Mouse (Mus musculus): ENCODE results near the gene Agxt. TPM values are rescaled to one million over a fixed set of nuclear protein-coding genes. Genes with fewer than 3 reads are reported as not detected.
A peak's percentile ranks its signal among the peaks of the same experiment; 100 is the strongest.

Agxt gene
- polyA plus RNA-seq, 1 experiment from 2014 or later = not detected

GRCm38 (mm10) chr1:93118816-93119215 lies 16.2 kb upstream of the Agxt start:
- Histone ChIP-seq H3K4me2 (ENCODE audit: low read depth, low read length) (no peak overlapping the region), H3K27ac (ENCODE audit: low read length) (no peak overlapping the region), H3K4me3 (ENCODE audit: low read length) (no peak overlapping the region), H3K27me3 (ENCODE audit: control insufficient read depth, insufficient read depth, low read depth, low read length) (no peaks in the 10 kb centered on the region), H3K36me3 (ENCODE audit: control insufficient read depth, insufficient read depth, low read length) (no peaks in the 10 kb centered on the region), H3K4me1 (replicated peaks; ENCODE audit: control insufficient read depth, insufficient read depth, low read length) (peaks cover 8% of the 10 kb centered on the region), H3K9me3 (ENCODE audit: control insufficient read depth, low read length) (no peaks in the 10 kb centered on the region), H3K9ac (ENCODE audit: low read length) (no peak overlapping the region)
- ATAC-seq (ENCODE audit: low read depth) = no peak
- WGBS = 43% methylated on average over 4 of the region's 4 CpGs

GRCm38 (mm10) chr1:93123179-93123854 lies 11.7 kb upstream of the Agxt start:
- H3K36me3 ChIP-seq (ENCODE audit: control insufficient read depth, insufficient read depth, low read length) = no peaks in the 10 kb centered on the region
- 55% methylated on average over 11 of the region's 11 CpGs for WGBS
- no peak overlapping the region for H3K27ac ChIP-seq (ENCODE audit: low read length)
- H3K9ac ChIP-seq (ENCODE audit: low read length) = no peak overlapping the region
- no peaks in the 10 kb centered on the region for H3K27me3 ChIP-seq (ENCODE audit: control insufficient read depth, insufficient read depth, low read depth, low read length)
- H3K4me2 ChIP-seq (ENCODE audit: low read depth, low read length) = no peak overlapping the region
- H3K9me3 ChIP-seq (ENCODE audit: control insufficient read depth, low read length) = no peaks in the 10 kb centered on the region
- no peaks in the 10 kb centered on the region; the same call in 1 of the 2 replicates for H3K4me1 ChIP-seq (replicated peaks; ENCODE audit: control insufficient read depth, insufficient read depth, low read length)
- no peak overlapping the region for H3K4me3 ChIP-seq (ENCODE audit: low read length)
- ATAC-seq (ENCODE audit: low read depth) = peak; percentile 55

DNA sequence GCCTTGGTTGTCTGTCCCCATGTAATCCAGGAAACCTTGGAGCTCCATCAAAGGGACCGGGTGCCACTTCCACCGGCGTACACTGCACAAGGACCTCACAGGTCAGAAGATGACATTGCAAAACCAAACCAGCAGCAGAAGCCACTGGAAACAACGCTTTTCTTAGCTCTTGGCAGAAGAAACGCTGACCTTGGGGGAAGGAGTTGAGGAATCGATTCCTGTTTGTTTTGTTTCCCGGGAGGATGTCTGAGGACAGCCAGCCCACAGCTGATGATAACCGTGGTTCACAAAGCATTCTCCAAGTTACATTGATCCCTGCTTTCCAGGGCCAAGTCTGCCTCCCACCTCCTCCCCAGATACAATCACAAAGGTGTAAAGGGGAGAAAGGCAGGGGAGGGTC lies 11.0 kb upstream of the Agxt start:
- Histone ChIP-seq H3K4me3 (ENCODE audit: low read length) (no peak overlapping the region), H3K4me1 (replicated peaks; ENCODE audit: control insufficient read depth, insufficient read depth, low read length) (no peaks in the 10 kb centered on the region; the same call in 1 of the 2 replicates), H3K27ac (ENCODE audit: low read length) (no peak overlapping the region), H3K9me3 (ENCODE audit: control insufficient read depth, low read length) (no peaks in the 10 kb centered on the region), H3K27me3 (ENCODE audit: control insufficient read depth, insufficient read depth, low read depth, low read length) (no peaks in the 10 kb centered on the region), H3K9ac (ENCODE audit: low read length) (no peak overlapping the region), H3K36me3 (ENCODE audit: control insufficient read depth, insufficient read depth, low read length) (no peaks in the 10 kb centered on the region), H3K4me2 (ENCODE audit: low read depth, low read length) (no peak overlapping the region)
- ATAC-seq (ENCODE audit: low read depth) = no peak
- 43% methylated on average over 8 of the region's 8 CpGs for WGBS

DNA sequence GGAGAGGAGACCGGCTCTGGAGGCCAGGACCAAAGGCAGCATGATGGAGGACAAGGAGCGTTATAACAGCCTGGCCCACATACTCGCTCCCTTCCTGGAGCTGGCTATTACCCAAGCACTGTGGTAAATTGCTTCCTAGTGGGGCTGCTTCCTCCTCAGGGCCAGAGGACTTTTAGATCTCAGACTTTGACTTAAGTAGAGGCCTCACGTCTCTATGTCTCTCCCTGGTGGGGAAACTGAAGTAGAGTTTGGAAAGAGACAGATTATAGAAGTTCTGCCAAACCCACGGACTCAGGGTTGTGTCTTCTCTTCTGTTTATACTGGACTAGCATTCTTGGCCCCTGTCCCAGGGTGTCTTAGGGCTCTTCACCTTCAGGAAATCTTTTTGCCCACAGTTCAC lies 9.8 kb upstream of the Agxt start:
- H3K36me3 ChIP-seq (ENCODE audit: control insufficient read depth, insufficient read depth, low read length) = no peaks in the 10 kb centered on the region
- no peaks in the 10 kb centered on the region for H3K27me3 ChIP-seq (ENCODE audit: control insufficient read depth, insufficient read depth, low read depth, low read length)
- peak; percentile 16; the same call in 1 of the 2 replicates for ATAC-seq (ENCODE audit: low read depth)
- no peak overlapping the region for H3K4me2 ChIP-seq (ENCODE audit: low read depth, low read length)
- no peaks in the 10 kb centered on the region; the same call in 1 of the 2 replicates for H3K4me1 ChIP-seq (replicated peaks; ENCODE audit: control insufficient read depth, insufficient read depth, low read length)
- no peak overlapping the region for H3K9ac ChIP-seq (ENCODE audit: low read length)
- H3K9me3 ChIP-seq (ENCODE audit: control insufficient read depth, low read length) = no peaks in the 10 kb centered on the region
- H3K4me3 ChIP-seq (ENCODE audit: low read length) = no peak overlapping the region
- 42% methylated on average over 5 of the region's 5 CpGs for WGBS
- no peak overlapping the region for H3K27ac ChIP-seq (ENCODE audit: low read length)

DNA sequence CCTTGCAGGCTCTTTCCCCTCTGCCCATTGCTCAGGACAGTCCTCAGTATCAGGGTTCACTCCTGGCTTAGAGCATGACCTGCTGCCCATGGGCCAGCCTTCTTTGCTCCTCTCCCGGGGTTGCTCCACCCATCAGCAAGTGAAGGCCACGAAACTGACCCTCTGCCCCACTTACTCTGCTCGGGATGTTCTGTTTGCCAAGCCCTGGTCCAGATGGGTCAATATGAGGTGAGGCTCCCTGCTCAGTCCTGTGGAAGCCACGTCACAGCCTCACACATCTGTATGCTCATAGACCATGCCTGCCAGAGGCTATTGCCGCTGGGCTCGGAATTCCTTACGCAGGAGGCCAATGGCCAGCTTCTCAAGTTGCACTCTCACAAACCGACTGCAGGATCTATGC lies 6.8 kb upstream of the Agxt start:
- H3K4me2 ChIP-seq (ENCODE audit: low read depth, low read length) = no peak overlapping the region
- no peak overlapping the region for H3K4me3 ChIP-seq (ENCODE audit: low read length)
- H3K36me3 ChIP-seq (ENCODE audit: control insufficient read depth, insufficient read depth, low read length) = no peaks in the 10 kb centered on the region
- H3K27ac ChIP-seq (ENCODE audit: low read length) = no peak overlapping the region
- H3K9ac ChIP-seq (ENCODE audit: low read length) = no peak overlapping the region
- no peak for ATAC-seq (ENCODE audit: low read depth)
- no peaks in the 10 kb centered on the region for H3K9me3 ChIP-seq (ENCODE audit: control insufficient read depth, low read length)
- WGBS = 76% methylated on average over 8 of the region's 8 CpGs
- H3K27me3 ChIP-seq (ENCODE audit: control insufficient read depth, insufficient read depth, low read depth, low read length) = no peaks in the 10 kb centered on the region
- H3K4me1 ChIP-seq (replicated peaks; ENCODE audit: control insufficient read depth, insufficient read depth, low read length) = peaks cover 7% of the 10 kb centered on the region; the same call in 1 of the 2 replicates

GRCm38 (mm10) chr1:93128710-93129349 lies 6.2 kb upstream of the Agxt start:
- H3K9me3 ChIP-seq (ENCODE audit: control insufficient read depth, low read length) = no peaks in the 10 kb centered on the region
- H3K4me1 ChIP-seq (replicated peaks; ENCODE audit: control insufficient read depth, insufficient read depth, low read length) = peaks cover 7% of the 10 kb centered on the region; the same call in 1 of the 2 replicates
- no peaks in the 10 kb centered on the region for H3K36me3 ChIP-seq (ENCODE audit: control insufficient read depth, insufficient read depth, low read length)
- no peaks in the 10 kb centered on the region for H3K27me3 ChIP-seq (ENCODE audit: control insufficient read depth, insufficient read depth, low read depth, low read length)
- peak overlapping the region; percentile 47; the same call in 1 of the 2 replicates for H3K27ac ChIP-seq (ENCODE audit: low read length)
- 24% methylated on average over 6 of the region's 6 CpGs for WGBS
- 0 out of 2 replicates have a peak overlapping the region, but pooled peaks have one; percentile 32 for H3K9ac ChIP-seq (ENCODE audit: low read length)
- no peak overlapping the region for H3K4me3 ChIP-seq (ENCODE audit: low read length)
- no peak overlapping the region for H3K4me2 ChIP-seq (ENCODE audit: low read depth, low read length)
- ATAC-seq (ENCODE audit: low read depth) = peak; percentile 29; the same call in 1 of the 2 replicates

- no peaks in the 10 kb centered on the region for H3K9me3 ChIP-seq (ENCODE audit: control insufficient read depth, low read length)
- H3K9ac ChIP-seq (ENCODE audit: low read length) = no peak overlapping the region
- H3K4me2 ChIP-seq (ENCODE audit: low read depth, low read length) = 0 out of 2 replicates have a peak overlapping the region, but pooled peaks have one; percentile 6
- H3K4me3 ChIP-seq (ENCODE audit: low read length) = no peak overlapping the region
- peaks cover 7% of the 10 kb centered on the region; the same call in 1 of the 2 replicates for H3K4me1 ChIP-seq (replicated peaks; ENCODE audit: control insufficient read depth, insufficient read depth, low read length)
- no peaks in the 10 kb centered on the region for H3K36me3 ChIP-seq (ENCODE audit: control insufficient read depth, insufficient read depth, low read length)
- 36% methylated on average over 10 of the region's 10 CpGs for WGBS
- peak; percentile 87 for ATAC-seq (ENCODE audit: low read depth)
- peak overlapping the region; percentile 85 for H3K27ac ChIP-seq (ENCODE audit: low read length)
- H3K27me3 ChIP-seq (ENCODE audit: control insufficient read depth, insufficient read depth, low read depth, low read length) = no peaks in the 10 kb centered on the region
Observed at GRCm38 (mm10) chr1:93130242-93130983, 4.6 kb upstream of the Agxt start.

- Histone ChIP-seq H3K27me3 (ENCODE audit: control insufficient read depth, insufficient read depth, low read depth, low read length) (no peaks in the 10 kb centered on the region), H3K4me2 (ENCODE audit: low read depth, low read length) (no peak overlapping the region), H3K36me3 (ENCODE audit: control insufficient read depth, insufficient read depth, low read length) (no peaks in the 10 kb centered on the region), H3K27ac (ENCODE audit: low read length) (no peak overlapping the region), H3K4me1 (replicated peaks; ENCODE audit: control insufficient read depth, insufficient read depth, low read length) (peaks cover 7% of the 10 kb centered on the region; the same call in 1 of the 2 replicates), H3K9ac (ENCODE audit: low read length) (no peak overlapping the region), H3K9me3 (ENCODE audit: control insufficient read depth, low read length) (no peaks in the 10 kb centered on the region), H3K4me3 (ENCODE audit: low read length) (no peak overlapping the region)
- no peak for ATAC-seq (ENCODE audit: low read depth)
- 43% methylated on average over 8 of the region's 8 CpGs for WGBS
Observed at GRCm38 (mm10) chr1:93132676-93133075, 2.4 kb upstream of the Agxt start.

- Histone ChIP-seq H3K4me3 (ENCODE audit: low read length) (no peak overlapping the region), H3K9ac (ENCODE audit: low read length) (no peak overlapping the region), H3K4me1 (replicated peaks; ENCODE audit: control insufficient read depth, insufficient read depth, low read length) (no peaks in the 10 kb centered on the region), H3K27ac (ENCODE audit: low read length) (no peak overlapping the region), H3K27me3 (ENCODE audit: control insufficient read depth, insufficient read depth, low read depth, low read length) (no peaks in the 10 kb centered on the region), H3K9me3 (ENCODE audit: control insufficient read depth, low read length) (no peaks in the 10 kb centered on the region), H3K4me2 (ENCODE audit: low read depth, low read length) (no peak overlapping the region), H3K36me3 (ENCODE audit: control insufficient read depth, insufficient read depth, low read length) (no peaks in the 10 kb centered on the region)
- no peak for ATAC-seq (ENCODE audit: low read depth)
- WGBS = 66% methylated on average over 6 of the region's 6 CpGs
Observed at GRCm38 (mm10) chr1:93138534-93138933, 3.5 kb downstream of the Agxt start.
